Mouse (Mus musculus) heart, adult 2 months (tissue): ENCODE results near the gene Tnrc6b.
A peak's percentile ranks its signal among the peaks of the same experiment; 100 is the strongest.

ENCODE experiments used
- CTCF ChIP-seq: fragments of 200-600 bp; IDR thresholded peaks from 2 replicates; pipeline ENCODE4 v1.8.1; 2022; ENCODE audit warnings: antibody characterized with exemption, mild to moderate bottlenecking, moderate library complexity
- EP300 ChIP-seq: fragments of 200-500 bp; IDR thresholded peaks from 2 replicates; pipeline ENCODE4 v1.6.1; 2011; ENCODE audit warnings: low read depth, low read length, control low read depth; ENCODE audit not compliant: insufficient read depth
- POLR2A ChIP-seq: fragments of 200-500 bp; IDR thresholded peaks from 2 replicates; pipeline ENCODE4 v1.6.1; 2011; ENCODE audit warnings: mild to moderate bottlenecking, low read depth, low read length, control low read depth; ENCODE audit not compliant: insufficient read depth

GRCm38 (mm10) chr15:80720249-80720648 is 9.1 kb downstream of the Tnrc6b start:
- TF ChIP-seq CTCF (no peak), POLR2A (no peak), EP300 (0 out of 2 replicates have a peak, but pooled peaks have one; percentile 22)
